Mouse (Mus musculus) liver, embryonic 11.5 days (tissue): ENCODE results near the gene Prmt7. TPM values are rescaled to one million over a fixed set of nuclear protein-coding genes. Genes with fewer than 3 reads are reported as not detected.
"Not testable (repeated sequence)": the region's sequence is repeated elsewhere in the genome, so short reads cannot be mapped to it uniquely, and the experiment has no call there.

ENCODE experiments used
- ATAC-seq: fragments of 200-750 bp; cut with Nextera tagmentation; replicated peaks from 2 replicates; pipeline ENCODE4 v1.8.0; 2017; ENCODE audit warnings: moderate number of reproducible peaks, mild to moderate bottlenecking, moderate TSS enrichment, moderate library complexity; ENCODE audit not compliant: low FRiP score
- DNase-seq: peaks from one replicate; pipeline ENCODE4 v3.0.0-alpha.2; 2017; ENCODE audit warnings: low spot score
- H3K27ac ChIP-seq: fragments of 300-500 bp; sonication (generic); 2 replicates; pipeline ENCODE4 v1.5.1; 2014; ENCODE audit warnings: mild to moderate bottlenecking, low read depth, low read length, control low read depth
- H3K27me3 ChIP-seq: fragments of 300-500 bp; sonication (generic); replicated peaks from 2 replicates; pipeline ENCODE4 v1.6.1; 2014; ENCODE audit warnings: low read length, mixed read lengths; ENCODE audit not compliant: control insufficient read depth, insufficient read depth
- H3K36me3 ChIP-seq: fragments of 300-500 bp; sonication (generic); 2 replicates; pipeline ENCODE4 v1.6.1; 2014; ENCODE audit warnings: mild to moderate bottlenecking, low read length, moderate library complexity, mixed read lengths; ENCODE audit not compliant: control insufficient read depth, insufficient read depth
- H3K4me1 ChIP-seq: fragments of 300-500 bp; sonication (generic); replicated peaks from 2 replicates; pipeline ENCODE4 v1.6.1; 2014; ENCODE audit warnings: low read length, mixed read lengths; ENCODE audit not compliant: control insufficient read depth, insufficient read depth
- H3K4me2 ChIP-seq: fragments of 300-500 bp; sonication (generic); 2 replicates; pipeline ENCODE4 v1.6.1; 2014; ENCODE audit warnings: mild to moderate bottlenecking, control low read depth, moderate library complexity
- H3K4me3 ChIP-seq: fragments of 300-500 bp; sonication (generic); 2 replicates; pipeline ENCODE4 v1.5.1; 2014; ENCODE audit warnings: low read depth, low read length, control low read depth
- H3K9ac ChIP-seq: fragments of 300-500 bp; sonication (generic); 2 replicates; pipeline ENCODE4 v1.6.1; 2014; ENCODE audit warnings: low read depth, low read length, control low read depth
- H3K9me3 ChIP-seq: fragments of 300-500 bp; sonication (generic); 2 replicates; pipeline ENCODE4 v1.6.1; 2016; ENCODE audit warnings: low read length, inconsistent platforms, mixed read lengths; ENCODE audit not compliant: control insufficient read depth
- WGBS: fragments of 180-500 bp; shearing (Covaris S2); extraction: QIAGEN DNeasy Blood & Tissue Kit; methylation state at CpG from one replicate; pipeline ENCODE4 v1.1.7; 2014; 5-methylcytosine and 5-hydroxymethylcytosine counted together
- polyA plus RNA-seq: library from polyadenylated mRNA; unstranded; fragments of >200 nt; fragmentation: Nextera tagmentation; extraction: Ambion mirVana; gene quantifications from 2 replicates; pipeline ENCODE4 v1.2.1, GENCODE M21; 2014

The Prmt7 gene
- polyA plus RNA-seq, 1 experiment from 2014 or later: 65.1 TPM

GRCm38 (mm10) chr8:106199596-106199995, 11.1 kb upstream of the Prmt7 start:
- H3K4me1 ChIP-seq, ATAC-seq, H3K9ac ChIP-seq, H3K9me3 ChIP-seq, H3K27ac ChIP-seq, H3K27me3 ChIP-seq, H3K4me3 ChIP-seq, DNase-seq, H3K4me2 ChIP-seq: not testable (repeated sequence)
- peaks cover 29% of the 10 kb centered on the region for H3K36me3 ChIP-seq
- 84% methylated on average over 3 of the region's 3 CpGs for WGBS

GRCm38 (mm10) chr8:106210035-106210731, 553 bp upstream of the Prmt7 start:
- peak overlapping the region; percentile 79 for H3K4me2 ChIP-seq
- H3K4me1 ChIP-seq: peaks cover 13% of the 10 kb centered on the region; the same call in 1 of the 2 replicates
- H3K9ac ChIP-seq: peak overlapping the region; percentile 96
- H3K36me3 ChIP-seq: peaks cover 31% of the 10 kb centered on the region
- 1% methylated on average over 35 of the region's 35 CpGs for WGBS
- H3K27ac ChIP-seq: peak overlapping the region; percentile 85
- no peaks in the 10 kb centered on the region for H3K27me3 ChIP-seq
- DNase-seq (no peak), ATAC-seq (peak; percentile 72)
- no peaks in the 10 kb centered on the region for H3K9me3 ChIP-seq
- H3K4me3 ChIP-seq: peak overlapping the region; percentile 94

GRCm38 (mm10) chr8:106211421-106211820, 685 bp downstream of the Prmt7 start:
- Histone ChIP-seq H3K36me3 (peaks cover 28% of the 10 kb centered on the region), H3K27ac (peak overlapping the region; percentile 85), H3K27me3 (no peaks in the 10 kb centered on the region), H3K4me1 (peaks cover 13% of the 10 kb centered on the region; the same call in 1 of the 2 replicates), H3K9ac (peak overlapping the region; percentile 96), H3K4me2 (peak overlapping the region; percentile 79), H3K9me3 (no peaks in the 10 kb centered on the region), H3K4me3 (peak overlapping the region; percentile 94)
- WGBS: 4% methylated on average over 13 of the region's 13 CpGs
- ATAC-seq (peak; percentile 6; the same call in 1 of the 2 replicates), DNase-seq (no peak)

GRCm38 (mm10) chr8:106213959-106214358, 3.2 kb downstream of the Prmt7 start:
- Histone ChIP-seq H3K4me3 (no peak overlapping the region), H3K27ac (no peak overlapping the region), H3K4me2 (no peak overlapping the region), H3K27me3 (no peaks in the 10 kb centered on the region), H3K9ac (no peak overlapping the region), H3K36me3 (peaks cover 28% of the 10 kb centered on the region), H3K4me1 (peaks cover 11% of the 10 kb centered on the region), H3K9me3 (no peaks in the 10 kb centered on the region)
- DNase-seq: no peak
- 90% methylated on average over 3 of the region's 3 CpGs for WGBS
- ATAC-seq: no peak

- ATAC-seq (no peak), DNase-seq (no peak)
- WGBS: 90% methylated on average over 3 of the region's 3 CpGs
- Histone ChIP-seq H3K4me3 (no peak overlapping the region), H3K4me2 (no peak overlapping the region), H3K9me3 (no peaks in the 10 kb centered on the region), H3K27ac (no peak overlapping the region), H3K27me3 (no peaks in the 10 kb centered on the region), H3K4me1 (no peaks in the 10 kb centered on the region; the same call in 1 of the 2 replicates), H3K36me3 (peaks cover 22% of the 10 kb centered on the region), H3K9ac (no peak overlapping the region)
Observed at GRCm38 (mm10) chr8:106219620-106220019, 8.9 kb downstream of the Prmt7 start.

GRCm38 (mm10) chr8:106226589-106226988, 15.9 kb downstream of the Prmt7 start:
- no peak overlapping the region for H3K9ac ChIP-seq
- H3K27ac ChIP-seq: no peak overlapping the region
- WGBS: 50% methylated on average over 9 of the region's 9 CpGs
- H3K4me2 ChIP-seq: no peak overlapping the region
- ATAC-seq (no peak), DNase-seq (no peak)
- H3K4me3 ChIP-seq: no peak overlapping the region
- no peaks in the 10 kb centered on the region for H3K27me3 ChIP-seq
- no peaks in the 10 kb centered on the region for H3K9me3 ChIP-seq
- peaks cover 36% of the 10 kb centered on the region for H3K36me3 ChIP-seq
- no peaks in the 10 kb centered on the region for H3K4me1 ChIP-seq

GRCm38 (mm10) chr8:106231536-106231935, 20.8 kb downstream of the Prmt7 start:
- Histone ChIP-seq H3K27me3 (no peaks in the 10 kb centered on the region), H3K36me3 (peaks cover 23% of the 10 kb centered on the region), H3K9ac (no peak overlapping the region), H3K4me1 (no peaks in the 10 kb centered on the region), H3K4me3 (no peak overlapping the region), H3K4me2 (no peak overlapping the region), H3K9me3 (no peaks in the 10 kb centered on the region), H3K27ac (no peak overlapping the region)
- DNase-seq (no peak), ATAC-seq (no peak)
- WGBS: 86% methylated on average over 7 of the region's 7 CpGs

- Histone ChIP-seq H3K9ac (no peak overlapping the region), H3K4me1 (no peaks in the 10 kb centered on the region), H3K36me3 (peaks cover 26% of the 10 kb centered on the region), H3K27me3 (no peaks in the 10 kb centered on the region), H3K9me3 (no peaks in the 10 kb centered on the region), H3K27ac (no peak overlapping the region), H3K4me3 (no peak overlapping the region), H3K4me2 (no peak overlapping the region)
- WGBS: 73% methylated on average over 3 of the region's 3 CpGs
- ATAC-seq: no peak
- DNase-seq: no peak
Observed at GRCm38 (mm10) chr8:106232751-106233150, 22.0 kb downstream of the Prmt7 start.
